Mouse (Mus musculus) large intestine, adult 2 months (tissue): Measurements from ENCODE around the gene Rgl2. TPM values are rescaled to one million over a fixed set of nuclear protein-coding genes. Genes with fewer than 3 reads are reported as not detected.
"Not testable (repeated sequence)": the region's sequence is repeated elsewhere in the genome, so short reads cannot be mapped to it uniquely, and the experiment has no call there.

Experiments used
- DNase-seq: peaks from one replicate; pipeline ENCODE4 v3.0.0-alpha.2; 2012; ENCODE audit warnings: low read depth, low spot score
- WGBS: fragments of 180-500 bp; shearing (Covaris S2); methylation state at CpG from one replicate; pipeline ENCODE4 v1.1.7; 2018; 5-methylcytosine and 5-hydroxymethylcytosine counted together
- polyA plus RNA-seq: library from polyadenylated mRNA; depleted of rRNA; stranded (reverse); fragments of >200 nt; gene quantifications from 2 replicates; pipeline ENCODE4 v1.2.3, GENCODE M21; 2012; rRNA removed

The Rgl2 gene
- polyA plus RNA-seq, result 46.1 and 63.1 TPM in 2 replicates

GRCm38 (mm10) chr17:33929371-33930279 is at the start of gene Rgl2:
Gene Rgl2, plus strand, starts transcription at chr17:33929543.
- peak; percentile 56 for DNase-seq
- WGBS, result 1% methylated on average over 79 of the region's 80 CpGs

DNA sequence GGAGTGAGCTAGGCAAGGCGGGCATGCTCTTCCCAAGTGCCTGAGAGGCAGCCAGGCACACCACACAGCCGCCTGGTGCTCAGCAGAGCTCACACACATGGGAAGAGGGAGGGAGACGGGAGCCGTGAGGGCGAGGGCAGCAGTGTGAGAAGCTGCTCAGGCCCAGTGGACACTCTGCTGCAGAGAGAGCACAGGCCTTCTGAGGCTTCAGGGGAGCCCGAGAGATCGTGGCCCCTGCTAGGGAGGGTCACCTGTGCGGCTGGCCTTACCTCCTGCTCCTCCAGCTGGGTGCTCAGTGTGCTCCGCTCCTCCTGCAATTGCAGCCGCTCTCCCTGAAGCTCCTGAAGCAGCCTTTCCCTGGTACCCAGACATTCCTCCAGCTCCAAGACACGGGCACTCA is 45.0 kb upstream of the Rgl2 start:
- DNase-seq, result not testable (repeated sequence)
- 95% methylated on average over 10 of the region's 11 CpGs for WGBS

DNA sequence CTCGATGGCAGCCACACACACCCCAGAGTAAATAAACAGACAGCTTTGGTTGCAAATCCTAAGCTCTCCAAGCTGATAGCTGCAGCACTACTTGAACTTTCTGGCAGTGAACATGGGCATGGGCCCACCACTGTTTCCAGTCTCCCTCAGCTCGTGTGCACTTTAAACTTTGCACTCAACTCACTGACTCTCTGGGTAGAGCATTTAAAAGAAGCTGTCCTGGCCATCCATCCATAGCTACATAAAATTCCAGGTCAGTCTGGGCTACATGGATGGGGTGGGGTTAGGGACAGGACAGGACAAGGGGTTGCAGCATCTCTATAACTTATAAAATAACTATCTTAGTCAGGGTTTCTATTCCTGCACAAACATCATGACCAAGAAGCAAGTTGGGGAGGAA is 41.5 kb upstream of the Rgl2 start:
- 24% methylated on average over 2 of the region's 2 CpGs for WGBS
- not testable (repeated sequence) for DNase-seq

GRCm38 (mm10) chr17:33888230-33888629 is 41.1 kb upstream of the Rgl2 start:
- not testable (repeated sequence) for DNase-seq

- DNase-seq, result not testable (repeated sequence)
- under 1% methylated on average over 38 of the region's 44 CpGs for WGBS
These were observed 39.3 kb upstream of the Rgl2 start for GRCm38 (mm10) chr17:33889941-33890532.

- WGBS, result under 1% methylated on average over 49 of the region's 49 CpGs
These were observed 38.7 kb upstream of the Rgl2 start, which contains the start of gene Kifc1 for GRCm38 (mm10) chr17:33890533-33891059. Gene Kifc1, minus strand, starts transcription at chr17:33890661.

DNA sequence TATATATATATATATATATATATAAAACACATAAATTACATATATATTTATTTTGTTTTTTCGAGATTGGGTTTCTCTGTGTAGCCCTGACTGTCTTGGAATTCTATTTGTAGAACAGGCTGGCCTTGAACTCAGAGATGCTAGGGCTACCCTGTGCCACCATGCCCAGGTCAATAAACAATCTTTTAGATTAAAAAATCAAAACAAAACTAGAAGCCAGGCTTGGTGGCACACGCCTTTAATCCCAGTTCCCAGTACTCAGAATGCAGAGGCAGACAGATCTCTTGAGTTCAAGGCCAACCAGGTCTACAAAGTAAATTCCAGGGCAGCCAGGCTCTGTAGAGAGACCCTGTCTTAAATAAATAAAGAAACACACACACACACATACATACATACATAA is 38.0 kb upstream of the Rgl2 start:
- no peak for DNase-seq
- WGBS, result 42% methylated on average over 2 of the region's 2 CpGs

More at GRCm38 (mm10) chr17:33890533-33891059, 38.7 kb upstream of the Rgl2 start, which contains the start of gene Kifc1:
- peak; percentile 94 for DNase-seq

DNA sequence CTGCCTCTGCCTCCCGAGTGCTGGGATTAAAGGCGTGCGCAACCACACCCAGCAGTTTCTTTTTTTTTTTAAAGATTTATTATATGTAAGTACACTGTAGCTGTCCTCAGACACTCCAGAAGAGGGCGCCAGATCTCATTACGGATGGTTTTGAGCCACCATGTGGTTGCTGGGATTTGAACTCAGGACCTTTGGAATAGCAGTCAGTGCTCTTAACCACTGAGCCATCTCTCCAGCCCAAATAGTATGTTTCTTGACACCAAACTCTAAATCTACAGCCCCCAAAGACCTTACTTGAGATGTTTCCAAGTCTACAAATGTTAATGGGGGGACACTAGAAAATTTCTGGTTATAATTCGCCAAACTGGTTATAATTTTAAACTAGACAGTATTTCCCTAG is 37.5 kb upstream of the Rgl2 start:
- WGBS, result 53% methylated on average over 6 of the region's 6 CpGs
- not testable (repeated sequence) for DNase-seq

DNA sequence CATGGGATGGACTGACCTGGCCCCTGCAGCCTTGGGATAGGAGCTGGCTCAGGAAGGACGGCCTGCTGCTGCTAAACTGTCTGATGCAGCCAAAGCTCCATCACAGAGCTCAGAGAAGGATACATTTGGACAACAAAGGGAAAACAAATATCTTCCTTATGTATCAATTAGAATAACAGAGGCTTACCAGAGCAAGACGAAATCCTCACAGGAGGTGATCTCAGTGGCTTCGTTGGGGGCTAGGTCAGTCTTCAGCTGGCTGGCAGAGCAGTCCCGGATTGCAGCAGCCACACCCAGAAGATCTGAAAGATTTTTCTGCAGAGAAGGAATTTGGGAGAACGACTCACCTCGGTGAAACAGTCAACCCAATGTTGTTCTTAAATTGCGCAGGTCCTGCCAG is 36.9 kb upstream of the Rgl2 start:
- DNase-seq, result no peak
- WGBS, result 28% methylated on average over 7 of the region's 7 CpGs

DNA sequence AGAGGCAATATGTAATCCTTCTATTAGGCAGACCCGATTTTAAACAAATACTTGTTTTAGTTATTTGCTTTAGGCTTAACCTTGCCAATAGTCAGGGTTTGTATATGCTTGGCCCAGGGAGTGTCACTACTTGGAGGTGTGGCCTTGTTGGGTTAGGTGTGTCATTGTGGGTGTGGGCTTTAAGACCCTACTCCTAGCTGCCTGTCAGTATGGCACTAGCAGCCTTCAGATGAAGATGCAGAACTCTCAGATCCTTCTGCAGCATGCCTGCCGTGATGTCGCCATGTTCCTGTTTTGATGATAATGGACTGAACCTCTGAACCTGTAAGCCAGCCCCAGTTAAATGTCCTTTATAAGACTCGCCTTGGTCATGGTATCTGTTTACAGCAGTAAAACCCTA is 36.3 kb upstream of the Rgl2 start:
- WGBS, result 63% methylated on average over 4 of the region's 4 CpGs

GRCm38 (mm10) chr17:33897114-33897794 is 32.1 kb upstream of the Rgl2 start:
- DNase-seq, result peak; percentile 55
- 32% methylated on average over 6 of the region's 6 CpGs for WGBS

More for the DNA sequence above, 36.3 kb upstream of the Rgl2 start:
- not testable (repeated sequence) for DNase-seq

GRCm38 (mm10) chr17:33898193-33898592 is 31.1 kb upstream of the Rgl2 start:
- DNase-seq, result not testable (repeated sequence)
- 61% methylated on average over 4 of the region's 4 CpGs for WGBS

GRCm38 (mm10) chr17:33899642-33900041 is 29.7 kb upstream of the Rgl2 start:
- DNase-seq, result no peak
- WGBS, result 61% methylated on average over 4 of the region's 4 CpGs

GRCm38 (mm10) chr17:33900281-33900988 is 28.9 kb upstream of the Rgl2 start:
- whole genome bisulfite sequencing, result 77% methylated on average over 7 of the region's 7 CpGs
- DNase-seq, result no peak

DNA sequence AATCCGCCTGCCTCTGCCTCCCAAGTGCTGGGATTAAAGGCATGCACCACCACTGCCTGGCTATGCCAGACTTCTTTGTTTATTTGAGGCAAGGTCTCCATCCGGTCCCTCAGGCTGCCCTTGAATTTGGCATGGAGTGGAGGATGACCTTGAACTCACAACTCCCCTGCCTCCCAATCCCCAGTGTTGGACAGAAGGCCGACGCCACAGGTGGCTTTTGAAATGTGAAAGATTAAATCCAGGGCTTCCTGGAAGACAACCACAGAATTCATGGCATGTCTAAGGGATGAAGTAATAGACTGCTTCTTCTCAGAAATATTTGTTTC is 28.4 kb upstream of the Rgl2 start:
- DNase-seq, result no peak
- WGBS, result 77% methylated on average over 4 of the region's 4 CpGs

- no peak for DNase-seq
These were observed 27.7 kb upstream of the Rgl2 start for GRCm38 (mm10) chr17:33901653-33902052.

GRCm38 (mm10) chr17:33902079-33902478 is 27.3 kb upstream of the Rgl2 start:
- WGBS, result 28% methylated on average over 4 of the region's 4 CpGs
- no peak for DNase-seq

More at GRCm38 (mm10) chr17:33901653-33902052, 27.7 kb upstream of the Rgl2 start:
- WGBS, result 71% methylated on average over 3 of the region's 4 CpGs

GRCm38 (mm10) chr17:33902491-33902890 is 26.9 kb upstream of the Rgl2 start:
- DNase-seq, result no peak
- WGBS, result 79% methylated on average over 7 of the region's 7 CpGs

DNA sequence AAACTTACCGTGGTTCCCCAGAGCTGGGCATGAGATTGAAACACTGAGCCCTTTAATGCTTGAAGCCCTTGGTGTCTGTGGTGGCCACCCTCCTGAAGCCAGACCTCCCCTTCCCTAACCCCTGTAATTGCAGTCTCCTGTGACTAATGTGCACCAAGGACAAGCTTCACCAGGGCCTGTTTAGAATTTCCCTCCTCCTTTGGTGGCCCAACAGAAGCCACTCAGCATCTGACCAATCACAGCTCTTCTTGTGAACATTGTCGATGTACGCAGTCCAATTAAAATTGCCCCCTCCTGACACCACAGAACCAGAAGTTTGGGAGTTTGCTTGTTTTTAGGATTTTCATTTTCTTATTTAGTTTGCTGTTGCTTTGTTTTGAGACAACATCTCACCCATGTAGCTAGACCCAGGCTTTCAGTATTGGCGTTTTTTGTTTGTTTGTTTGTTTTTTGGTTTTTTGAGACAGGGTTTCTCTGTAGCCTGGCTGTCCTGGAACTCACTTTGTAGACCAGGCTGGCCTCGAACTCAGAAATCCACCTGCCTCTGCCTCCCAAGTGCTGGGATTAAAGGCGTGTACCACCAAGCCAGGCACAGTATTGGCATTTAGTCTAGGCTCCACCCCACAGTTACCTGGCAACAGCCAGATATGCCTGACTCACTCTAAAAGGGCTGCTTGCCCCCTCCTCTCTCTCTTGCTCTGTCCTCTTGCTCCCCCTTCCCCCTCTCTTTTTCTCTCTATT is 25.3 kb upstream of the Rgl2 start:
- WGBS, result 71% methylated on average over 6 of the region's 6 CpGs
- DNase-seq, result not testable (repeated sequence)
